Mouse (Mus musculus): ENCODE measurements around the gene Dcst2.

- TF ChIP-seq POLR2A (IDR thresholded peaks at IDR 0.05; ENCODE audit: insufficient read length, low read depth) (no peak), TCF12 (IDR thresholded peaks at IDR 0.05; ENCODE audit: insufficient read depth, poor library complexity, severe bottlenecking) (no peak), POLR2AphosphoS2 (IDR thresholded peaks at IDR 0.05; ENCODE audit: insufficient read length, low read depth) (no peak), USF1 (IDR thresholded peaks at IDR 0.05; ENCODE audit: low read depth) (no peak), CEBPB (IDR thresholded peaks at IDR 0.05; ENCODE audit: insufficient read depth, poor library complexity, severe bottlenecking) (no peak), REST (IDR thresholded peaks at IDR 0.05; ENCODE audit: insufficient read depth, insufficient read length) (no peak), E2F4 (IDR thresholded peaks at IDR 0.05; ENCODE audit: insufficient read depth) (no peak), SRF (IDR thresholded peaks at IDR 0.05; ENCODE audit: control insufficient read depth, insufficient read length, low read depth) (no peak), MYOG (IDR thresholded peaks at IDR 0.05; ENCODE audit: control insufficient read depth in 1 of 3, insufficient read depth in 1 of 3, insufficient read length in 2 of 3, low read depth in 2 of 3) (no peak)
Measured at GRCm38 (mm10) chr3:89325882-89326281, 35.9 kb upstream of the Dcst2 start.
